Mouse (Mus musculus) cerebellum, adult (tissue): ENCODE data around the gene Dnmt3c.
A peak's percentile ranks its signal among the peaks of the same experiment; 100 is the strongest.
"Not testable (repeated sequence)": the region's sequence is repeated elsewhere in the genome, so short reads cannot be mapped to it uniquely, and the experiment has no call there.

Source experiments
- ATAC-seq: cut with Nextera tagmentation; 2 replicates; pipeline ENCODE4 v1.9.2; 2017; ENCODE audit warnings: mild to moderate bottlenecking, moderate library complexity, mixed read lengths; ENCODE audit not compliant: insufficient number of reproducible peaks, low FRiP score, low TSS enrichment

Gene Dnmt3c

GRCm38 (mm10) chr2:153713227-153713626, 16.8 kb downstream of the Dnmt3c start:
- no peak for ATAC-seq

GRCm38 (mm10) chr2:153717861-153718260, 21.4 kb downstream of the Dnmt3c start:
- ATAC-seq: not testable (repeated sequence)

GRCm38 (mm10) chr2:153723098-153723497, 26.6 kb downstream of the Dnmt3c start:
- no peak for ATAC-seq

- no peak for ATAC-seq
These were observed 28.0 kb downstream of the Dnmt3c start for GRCm38 (mm10) chr2:153724424-153724823.

- ATAC-seq: no peak
These were observed 28.4 kb downstream of the Dnmt3c start for GRCm38 (mm10) chr2:153724871-153725270.

GRCm38 (mm10) chr2:153725291-153725690, 28.8 kb downstream of the Dnmt3c start:
- no peak for ATAC-seq

- ATAC-seq: no peak
These were observed 37.6 kb downstream of the Dnmt3c start for GRCm38 (mm10) chr2:153734033-153734432.

GRCm38 (mm10) chr2:153740500-153741436, 44.3 kb downstream of the Dnmt3c start, which contains the start of gene Mapre1:
TSS of gene Mapre1 (plus strand) at chr2:153741274.
- ATAC-seq: peak; percentile 95

GRCm38 (mm10) chr2:153741437-153742065, 45.1 kb downstream of the Dnmt3c start:
- peak; percentile 47; the same call in 1 of the 2 replicates for ATAC-seq

- ATAC-seq: no peak
These were observed 51.5 kb downstream of the Dnmt3c start for GRCm38 (mm10) chr2:153747994-153748393.

- no peak for ATAC-seq
These were observed 53.9 kb downstream of the Dnmt3c start for GRCm38 (mm10) chr2:153750363-153750762.

GRCm38 (mm10) chr2:153762121-153762520, 65.7 kb downstream of the Dnmt3c start:
- ATAC-seq: no peak

GRCm38 (mm10) chr2:153767484-153767883, 71.0 kb downstream of the Dnmt3c start:
- no peak for ATAC-seq

GRCm38 (mm10) chr2:153768881-153769280, 72.4 kb downstream of the Dnmt3c start:
- no peak for ATAC-seq

GRCm38 (mm10) chr2:153772950-153773349, 76.5 kb downstream of the Dnmt3c start:
- no peak for ATAC-seq

GRCm38 (mm10) chr2:153775472-153775871, 79.0 kb downstream of the Dnmt3c start:
- no peak for ATAC-seq

GRCm38 (mm10) chr2:153778638-153779362, 82.3 kb downstream of the Dnmt3c start:
- peak; percentile 15; the same call in 1 of the 2 replicates for ATAC-seq
